Mouse (Mus musculus) testis, adult 2 months (tissue): ENCODE measurements around the gene Uts2r. TPM values are rescaled to one million over a fixed set of nuclear protein-coding genes. Genes with fewer than 3 reads are reported as not detected.

ENCODE experiments used
- H3K27ac ChIP-seq: fragments of 200-500 bp; 2 replicates; pipeline ENCODE4 v1.5.1; 2012; ENCODE audit warnings: low read depth, low read length; ENCODE audit not compliant: control insufficient read depth, insufficient read depth
- H3K27me3 ChIP-seq: fragments of 200-500 bp; 2 replicates; pipeline ENCODE4 v1.6.1; 2012; ENCODE audit warnings: mild to moderate bottlenecking, low read length, moderate library complexity; ENCODE audit not compliant: control insufficient read depth, insufficient read depth
- H3K36me3 ChIP-seq: fragments of 200-500 bp; 2 replicates; pipeline ENCODE4 v1.6.1; 2012; ENCODE audit warnings: mild to moderate bottlenecking, low read length; ENCODE audit not compliant: control insufficient read depth, insufficient read depth
- H3K4me1 ChIP-seq: fragments of 200-500 bp; 2 replicates; pipeline ENCODE4 v1.6.1; 2012; ENCODE audit warnings: low read length; ENCODE audit not compliant: control insufficient read depth, insufficient read depth
- H3K4me3 ChIP-seq: fragments of 200-500 bp; 2 replicates; pipeline ENCODE4 v1.5.1; 2012; ENCODE audit warnings: low read depth, mild to moderate bottlenecking, low read length, moderate library complexity, mixed read lengths; ENCODE audit not compliant: control insufficient read depth
- CTCF ChIP-seq: fragments of 200-500 bp; IDR thresholded peaks from 2 replicates; pipeline ENCODE4 v1.5.1; 2012; ENCODE audit warnings: low read depth, mild to moderate bottlenecking, inconsistent platforms, low read length, moderate library complexity; ENCODE audit not compliant: control insufficient read depth, insufficient read depth, insufficient replicate concordance
- POLR2A ChIP-seq: fragments of 200-500 bp; IDR thresholded peaks from 2 replicates; pipeline ENCODE4 v1.6.1; 2012; ENCODE audit warnings: low read depth, mild to moderate bottlenecking, inconsistent platforms, low read length, moderate library complexity; ENCODE audit not compliant: control insufficient read depth
- polyA plus RNA-seq: library from polyadenylated mRNA; depleted of rRNA; stranded (reverse); fragments of >200 nt; gene quantifications from 2 replicates; pipeline ENCODE4 v1.2.3, GENCODE M21; 2012

The Uts2r gene
- polyA plus RNA-seq, 1 experiment = 0.35 TPM

GRCm38 (mm10) chr11:121160636-121161346 lies 720 bp downstream of the Uts2r start:
- Histone ChIP-seq H3K36me3 (no peaks in the 10 kb centered on the region), H3K4me1 (no peaks in the 10 kb centered on the region; the same call in 1 of the 2 replicates), H3K4me3 (no peak overlapping the region), H3K27me3 (peaks cover 2% of the 10 kb centered on the region; the same call in 1 of the 2 replicates), H3K27ac (no peak overlapping the region)
- no peak for TF ChIP-seq POLR2A
- TF ChIP-seq CTCF = no peak

- Histone ChIP-seq H3K4me1 (no peaks in the 10 kb centered on the region), H3K27me3 (no peaks in the 10 kb centered on the region)
- TF ChIP-seq POLR2A (no peak), CTCF (no peak)
These were observed 3.7 kb downstream of the Uts2r start for GRCm38 (mm10) chr11:121163751-121164150.

GRCm38 (mm10) chr11:121173203-121173602 lies 13.1 kb downstream of the Uts2r start:
- H3K27ac ChIP-seq = no peak overlapping the region

More at GRCm38 (mm10) chr11:121163751-121164150, 3.7 kb downstream of the Uts2r start:
- Histone ChIP-seq H3K4me3 (peak overlapping the region; percentile 33), H3K27ac (no peak overlapping the region), H3K36me3 (no peaks in the 10 kb centered on the region)

GRCm38 (mm10) chr11:121174234-121174633 lies 14.2 kb downstream of the Uts2r start:
- Histone ChIP-seq H3K4me3 (no peak overlapping the region), H3K4me1 (no peaks in the 10 kb centered on the region), H3K36me3 (no peaks in the 10 kb centered on the region), H3K27me3 (no peaks in the 10 kb centered on the region), H3K27ac (no peak overlapping the region)
- TF ChIP-seq CTCF = no peak
- TF ChIP-seq POLR2A = no peak

More at GRCm38 (mm10) chr11:121173203-121173602, 13.1 kb downstream of the Uts2r start:
- no peaks in the 10 kb centered on the region for H3K4me1 ChIP-seq
- no peak overlapping the region for H3K4me3 ChIP-seq
- no peaks in the 10 kb centered on the region for H3K36me3 ChIP-seq
- TF ChIP-seq POLR2A (no peak), CTCF (no peak)
- H3K27me3 ChIP-seq = no peaks in the 10 kb centered on the region

- Histone ChIP-seq H3K4me1 (no peaks in the 10 kb centered on the region), H3K36me3 (no peaks in the 10 kb centered on the region), H3K27ac (no peak overlapping the region), H3K4me3 (no peak overlapping the region), H3K27me3 (no peaks in the 10 kb centered on the region)
- TF ChIP-seq POLR2A = no peak
- TF ChIP-seq CTCF = peak; percentile 95
These were observed 16.5 kb downstream of the Uts2r start for GRCm38 (mm10) chr11:121176285-121177270.

GRCm38 (mm10) chr11:121189681-121190080 lies 29.6 kb downstream of the Uts2r start:
- TF ChIP-seq CTCF = no peak
- no peak for TF ChIP-seq POLR2A
- Histone ChIP-seq H3K4me1 (no peaks in the 10 kb centered on the region), H3K27me3 (no peaks in the 10 kb centered on the region), H3K4me3 (no peak overlapping the region), H3K36me3 (no peaks in the 10 kb centered on the region), H3K27ac (no peak overlapping the region)

- no peaks in the 10 kb centered on the region for H3K4me1 ChIP-seq
- no peak overlapping the region for H3K4me3 ChIP-seq
- no peaks in the 10 kb centered on the region for H3K36me3 ChIP-seq
- no peaks in the 10 kb centered on the region for H3K27me3 ChIP-seq
- no peak for TF ChIP-seq POLR2A
- TF ChIP-seq CTCF = no peak
- H3K27ac ChIP-seq = no peak overlapping the region
These were observed 32.7 kb downstream of the Uts2r start for GRCm38 (mm10) chr11:121192742-121193141.
